Mouse (Mus musculus) urinary bladder, postnatal 0 days (tissue): ENCODE results near the gene Zfp941. TPM values are rescaled to one million over a fixed set of nuclear protein-coding genes. Genes with fewer than 3 reads are reported as not detected.

ENCODE experiments used
- polyA plus RNA-seq: library from polyadenylated mRNA; unstranded; fragments of >200 nt; fragmentation: Nextera tagmentation; extraction: Ambion mirVana; gene quantifications from 2 replicates; pipeline ENCODE4 v1.2.1, GENCODE M21; 2015

Gene Zfp941
- 0.55 and 0.98 TPM in 2 replicates for polyA plus RNA-seq

DNA sequence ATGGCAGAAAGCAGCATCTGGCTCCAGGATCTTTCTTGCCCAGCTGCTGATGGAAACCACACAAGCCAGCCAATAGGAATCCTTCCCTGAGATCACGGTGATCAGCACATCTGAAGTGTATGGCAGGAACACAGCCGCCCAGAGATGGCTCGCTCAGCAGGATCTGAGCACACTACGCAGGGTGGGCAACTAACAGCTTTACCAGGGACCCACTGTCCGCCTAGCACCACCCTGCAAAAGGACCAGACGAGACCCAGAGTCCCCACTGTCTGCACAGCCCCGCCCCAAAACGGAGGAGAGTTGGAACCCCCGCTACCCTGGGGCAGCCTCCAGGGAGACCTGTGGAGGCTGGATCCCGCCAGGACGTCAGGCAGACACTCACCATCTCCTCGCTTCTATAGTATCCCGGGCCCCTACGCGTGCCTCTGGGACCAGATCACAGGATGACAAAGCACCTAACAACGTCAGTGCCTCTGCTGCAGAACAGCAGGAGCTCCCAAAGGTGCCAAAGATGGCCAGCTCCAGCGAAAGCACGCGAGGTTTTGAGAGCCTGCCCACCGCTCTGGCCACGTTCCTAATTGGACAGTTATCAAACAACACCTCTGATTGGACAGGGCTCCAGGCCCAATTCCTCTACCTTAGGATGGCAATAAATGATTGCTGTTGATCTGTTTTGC is at the start of gene Zfp941:
TSS of gene Zfp941 (minus strand) at position 526 of the 677 bp plus-strand sequence.

GRCm38 (mm10) chr7:140857550-140858505 is 35.9 kb upstream of the Zfp941 start, which contains the start of gene Bet1l:
TSS of gene Bet1l (minus strand) at chr7:140857577.

DNA sequence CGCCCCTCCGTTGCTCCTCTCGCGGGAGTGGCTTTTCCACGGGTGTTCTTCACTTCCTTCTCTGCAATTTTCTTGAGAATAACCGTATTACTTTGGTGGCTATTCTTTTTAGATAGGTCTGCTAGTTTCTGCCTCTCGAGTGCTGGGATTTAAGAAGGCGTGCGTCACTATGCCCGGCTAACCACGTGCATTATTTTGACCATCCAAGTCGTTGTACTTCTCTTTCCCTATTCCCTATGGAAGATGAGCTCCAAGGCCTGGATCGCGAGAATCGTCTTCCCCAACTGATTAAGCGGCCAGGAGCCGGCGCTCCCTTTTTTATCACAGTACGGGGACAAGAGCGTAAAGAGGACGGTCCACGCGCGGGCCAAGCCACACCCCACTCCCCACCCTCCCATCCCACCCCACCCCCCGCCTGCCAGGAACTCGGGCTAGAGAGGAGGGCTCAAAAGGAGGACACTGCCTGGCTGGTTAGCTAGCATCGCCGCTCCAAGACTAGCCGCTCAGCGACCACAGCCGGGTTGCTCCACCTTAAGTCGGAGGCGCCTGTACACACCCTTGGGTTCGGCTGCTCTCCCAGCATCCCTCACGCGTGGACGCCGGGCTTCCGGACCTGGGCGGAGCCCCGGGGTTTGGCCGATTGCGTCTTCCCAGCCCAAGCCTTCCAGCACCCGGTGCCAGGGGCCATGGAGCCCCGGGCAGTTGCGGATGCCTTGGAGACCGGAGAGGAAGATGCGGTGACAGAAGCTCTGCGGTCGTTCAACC is 35.0 kb upstream of the Zfp941 start, which contains the start of gene Ric8a:
TSS of gene Ric8a (plus strand) at position 173 of the 765 bp plus-strand sequence.

GRCm38 (mm10) chr7:140855860-140856784 is 34.1 kb upstream of the Zfp941 start, which contains the start of gene Gm45785:
TSS of gene Gm45785 (minus strand) at chr7:140856331.

DNA sequence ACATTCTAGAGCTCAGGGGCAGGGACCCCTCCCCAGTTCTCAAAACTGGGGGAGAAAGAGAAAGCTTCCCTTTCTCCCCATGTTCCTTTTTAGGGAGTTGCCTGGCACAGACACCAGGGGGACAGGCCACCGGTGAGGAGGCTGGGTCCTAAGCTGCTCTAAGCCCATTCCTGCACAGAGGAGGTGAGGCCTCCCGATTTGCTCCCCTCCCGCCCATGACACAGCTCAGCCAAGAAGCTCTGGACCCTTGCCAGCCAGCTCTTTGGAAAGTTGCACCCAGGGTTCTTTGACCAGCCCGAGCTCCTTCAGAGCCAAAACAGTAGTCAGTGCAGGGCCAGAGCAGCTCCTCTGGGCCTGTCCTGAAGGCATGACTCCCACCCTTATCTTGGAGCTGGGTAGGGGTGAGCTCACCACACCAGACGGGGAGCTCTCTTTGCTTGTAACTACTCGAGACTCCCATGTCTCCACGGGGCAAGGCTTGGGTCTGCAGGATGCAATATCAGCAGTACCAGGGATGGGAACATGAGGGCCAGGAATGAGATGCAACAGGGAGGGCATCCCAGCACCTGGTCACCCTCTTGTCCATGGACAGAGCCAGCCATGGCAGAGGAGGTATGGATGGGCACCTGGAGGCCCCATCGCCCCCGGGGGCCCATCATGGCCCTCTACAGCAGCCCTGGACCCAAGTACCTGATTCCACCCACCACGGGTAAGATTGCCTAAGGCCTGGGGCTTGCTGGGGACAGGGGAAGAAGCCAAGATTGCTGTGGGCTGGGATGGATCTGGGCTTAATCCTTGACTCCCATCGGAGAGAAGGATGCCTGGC is 26.0 kb upstream of the Zfp941 start, which contains the start of gene Odf3:
TSS of gene Odf3 (plus strand) at position 51 of the 826 bp plus-strand sequence.

DNA sequence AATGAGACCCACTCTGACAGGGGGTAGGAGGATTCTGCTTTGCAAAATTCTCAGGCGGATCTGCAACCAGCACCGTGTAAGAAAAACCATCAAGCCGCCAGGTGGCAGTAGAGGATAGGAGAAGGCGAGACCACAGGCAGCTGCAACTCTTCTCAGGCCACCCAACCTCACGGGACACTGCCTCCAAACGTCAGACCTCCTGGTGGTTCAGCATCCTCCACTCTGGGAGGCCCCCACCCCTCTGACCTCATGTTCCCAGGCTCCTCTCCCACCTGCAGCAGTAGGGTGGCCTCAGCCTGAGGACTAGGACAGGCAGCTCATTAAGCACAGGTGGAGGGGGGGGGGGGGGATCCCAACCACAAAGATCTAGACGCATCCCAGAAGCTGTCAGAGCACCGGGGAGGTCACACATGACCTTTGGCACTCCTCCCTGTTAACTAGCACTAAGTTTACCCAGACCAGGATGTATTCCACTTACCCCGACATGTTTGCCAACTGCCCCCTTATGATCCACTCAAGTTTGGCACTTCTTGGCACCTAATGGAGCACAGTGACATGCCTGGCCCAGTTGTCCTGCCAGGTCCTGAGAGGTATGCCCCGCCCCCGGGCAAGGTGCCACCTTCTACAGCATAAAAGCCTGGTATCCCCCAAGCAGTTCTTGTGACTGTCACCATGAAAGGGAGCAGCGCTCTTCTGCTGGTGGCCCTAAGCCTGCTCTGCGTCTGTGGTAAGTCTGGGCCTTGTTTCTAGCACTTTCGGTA is 23.1 kb upstream of the Zfp941 start, which contains the start of gene Scgb1c1:
TSS of gene Scgb1c1 (plus strand) at position 643 of the 761 bp plus-strand sequence.

DNA sequence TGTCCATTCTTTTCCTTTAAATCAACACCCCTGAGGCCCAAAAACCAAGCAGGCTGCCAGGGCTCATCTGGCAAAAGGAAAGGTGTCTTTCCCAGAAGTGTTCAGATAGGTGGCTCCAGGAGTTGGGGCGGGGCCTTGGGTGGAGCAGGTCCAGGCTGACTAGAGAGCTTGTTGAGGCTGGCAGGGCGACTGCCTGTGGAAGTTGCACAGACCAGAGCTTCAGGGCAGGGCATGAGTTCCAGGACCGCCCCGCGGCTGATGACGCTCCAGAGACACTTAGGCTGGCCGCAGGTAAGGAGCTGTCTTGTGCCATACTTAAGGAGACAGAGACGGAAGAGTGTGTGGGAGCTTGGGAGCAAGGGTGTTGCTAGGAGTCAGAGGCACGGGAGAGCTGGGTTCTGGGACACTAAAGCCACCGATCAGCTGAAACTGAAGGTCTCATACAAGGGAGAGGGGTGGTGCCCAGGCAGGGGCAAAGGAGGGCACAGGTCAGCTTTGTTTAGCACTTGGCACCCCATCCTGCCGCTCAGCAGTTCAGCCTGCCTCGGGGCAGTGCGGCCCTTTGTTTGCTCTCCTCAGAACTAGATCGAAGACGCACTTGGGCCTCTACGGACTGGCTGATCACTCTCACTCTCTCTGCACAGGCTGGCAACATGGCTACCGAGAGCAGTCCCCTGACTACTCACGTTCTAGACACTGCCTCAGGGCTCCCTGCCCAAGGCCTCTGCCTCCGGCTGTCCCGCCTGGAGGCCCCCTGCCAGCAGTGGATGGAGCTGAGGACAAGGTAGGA is 13.2 kb upstream of the Zfp941 start, which contains the start of gene Urah:
TSS of gene Urah (plus strand) at position 51 of the 790 bp plus-strand sequence.

DNA sequence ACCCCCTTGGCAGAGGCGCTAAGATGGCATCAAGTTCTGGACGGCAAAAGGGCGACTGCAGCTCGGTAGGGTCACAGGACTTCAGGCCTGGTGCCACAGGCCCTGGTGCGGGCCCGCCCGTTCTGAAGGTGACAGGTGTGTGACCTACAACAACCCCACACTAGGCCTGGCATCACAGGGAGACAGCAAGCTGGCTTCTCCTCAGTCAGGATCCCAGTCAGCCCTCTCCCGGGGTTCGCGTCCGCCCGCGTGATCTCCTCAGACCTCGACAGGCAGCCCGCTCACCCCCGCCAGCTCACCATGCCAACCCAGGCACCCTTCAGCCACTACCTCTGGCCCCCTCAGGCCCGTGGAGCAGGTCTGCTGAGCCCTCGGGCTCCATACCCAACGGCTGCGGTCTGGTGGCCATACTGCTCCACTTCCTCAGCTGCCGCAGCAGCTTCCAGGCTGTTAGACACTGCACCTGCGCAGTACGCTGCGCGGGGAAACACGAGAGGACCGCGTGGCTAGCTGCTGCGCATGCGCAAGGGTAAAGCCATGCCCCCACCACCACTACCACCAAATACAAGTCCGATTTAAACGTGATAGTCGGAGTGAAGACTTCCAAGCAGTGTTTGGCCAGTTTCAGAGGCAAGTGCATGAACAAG is 34.4 kb downstream of the Zfp941 start, which contains the start of gene Syce1:
TSS of gene Syce1 (minus strand) at position 447 of the 647 bp plus-strand sequence.

GRCm38 (mm10) chr7:140763447-140764020 is 58.4 kb downstream of the Zfp941 start, which contains the start of gene Cyp2e1:
TSS of gene Cyp2e1 (plus strand) at chr7:140763739.

Other genes starting within 250 kb of the Zfp941 start
- gene Olfr46, start 220.9 kb downstream of the Zfp941 start, polyA plus RNA-seq: not detected in 2 replicates
- not detected in 2 replicates for gene Olfr61, start 193.2 kb downstream of the Zfp941 start, polyA plus RNA-seq
- gene Olfr53, start 175.7 kb downstream of the Zfp941 start, polyA plus RNA-seq: not detected in 2 replicates
- not detected in 2 replicates for gene Olfr539, start 162.2 kb downstream of the Zfp941 start, polyA plus RNA-seq
- gene Olfr45, start 140.2 kb downstream of the Zfp941 start, polyA plus RNA-seq: not detected in 2 replicates
- not detected in 2 replicates for gene Olfr541, start 124.9 kb downstream of the Zfp941 start, polyA plus RNA-seq
- gene Cyp2e1, start 58.4 kb downstream of the Zfp941 start, polyA plus RNA-seq: 0.25 and 0.75 TPM in 2 replicates
- gene Syce1, start 34.3 kb downstream of the Zfp941 start, polyA plus RNA-seq: 0.19 and 0.25 TPM in 2 replicates
- gene Urah, start 12.8 kb upstream of the Zfp941 start, polyA plus RNA-seq: 9.5 and 11.1 TPM in 2 replicates
- gene Scgb1c1, start 23.4 kb upstream of the Zfp941 start, polyA plus RNA-seq: not detected in 2 replicates
- gene Odf3, start 25.6 kb upstream of the Zfp941 start, polyA plus RNA-seq: 0.14 TPM in 1 of 2 replicates, not detected in the other
- gene Gm45785, start 34.2 kb upstream of the Zfp941 start, polyA plus RNA-seq: not detected in 2 replicates
- 50.8 and 53.1 TPM in 2 replicates for gene Ric8a, start 34.8 kb upstream of the Zfp941 start, polyA plus RNA-seq
- gene Bet1l, start 35.4 kb upstream of the Zfp941 start, polyA plus RNA-seq: 39.9 and 50.6 TPM in 2 replicates
- gene Psmd13, start 59.8 kb upstream of the Zfp941 start, polyA plus RNA-seq: 160 and 172 TPM in 2 replicates
- 16.6 and 18.1 TPM in 2 replicates for gene Sirt3, start 60.1 kb upstream of the Zfp941 start, polyA plus RNA-seq
- gene Cox8b, start 78.3 kb upstream of the Zfp941 start, polyA plus RNA-seq: 0.43 and 0.74 TPM in 2 replicates
- gene Nlrp6, start 98.7 kb upstream of the Zfp941 start, polyA plus RNA-seq: 0.08 and 0.22 TPM in 2 replicates
- 17.1 and 17.4 TPM in 2 replicates for gene Pgghg, start 119.2 kb upstream of the Zfp941 start, polyA plus RNA-seq
- gene Ifitm5, start 128.1 kb upstream of the Zfp941 start, polyA plus RNA-seq: 1.1 and 1.4 TPM in 2 replicates
- gene Gm45717, start 133.8 kb upstream of the Zfp941 start, polyA plus RNA-seq: 0.60 and 0.79 TPM in 2 replicates
- 1,342 and 1,631 TPM in 2 replicates for gene Ifitm2, start 133.8 kb upstream of the Zfp941 start, polyA plus RNA-seq
- gene Ifitm1, start 145.0 kb upstream of the Zfp941 start, polyA plus RNA-seq: 156 and 219 TPM in 2 replicates
- gene Ifitm3, start 188.6 kb upstream of the Zfp941 start, polyA plus RNA-seq: 730 and 992 TPM in 2 replicates
- 0.67 and 3.1 TPM in 2 replicates for gene Ifitm6, start 195.7 kb upstream of the Zfp941 start, polyA plus RNA-seq
- not detected in 2 replicates for gene Gm17387, start 207.0 kb upstream of the Zfp941 start, polyA plus RNA-seq
- gene B4galnt4, start 238.9 kb upstream of the Zfp941 start, polyA plus RNA-seq: 0.25 and 0.40 TPM in 2 replicates